Mouse (Mus musculus): ENCODE measurements around the gene Gm49711.

DNA sequence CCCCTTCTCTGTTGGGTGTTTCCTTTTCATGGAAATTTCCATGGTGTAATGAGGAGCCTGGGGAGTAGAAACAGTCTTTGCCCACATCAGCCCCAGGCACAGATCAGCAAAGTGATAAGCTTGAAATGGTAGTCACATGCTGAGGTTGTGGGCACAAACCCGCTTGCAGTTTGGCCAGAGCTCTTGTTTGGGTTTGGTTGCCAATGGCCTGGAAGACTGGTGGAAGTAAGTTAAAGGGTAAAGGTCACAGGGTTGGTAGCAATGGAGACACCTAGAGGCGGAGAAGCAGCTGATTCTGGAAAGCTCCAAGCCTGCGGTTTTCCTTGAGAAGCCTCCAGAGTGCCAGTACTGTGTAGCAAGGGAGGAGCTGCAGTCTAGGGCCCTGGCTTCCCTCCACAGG lies 47.5 kb downstream of the Gm49711 start:
- no peak for TF ChIP-seq HCFC1 (IDR thresholded peaks at IDR 0.05; ENCODE audit: borderline replicate concordance, insufficient read depth, low read length)
- TF ChIP-seq ZNF384 (IDR thresholded peaks at IDR 0.05; ENCODE audit: low read depth, low read length) = no peak
- TF ChIP-seq MAFK (IDR thresholded peaks at IDR 0.05; ENCODE audit: insufficient read depth, low read depth, low read length) = no peak
- TF ChIP-seq ZC3H11A (IDR thresholded peaks at IDR 0.05; ENCODE audit: borderline replicate concordance, low read depth, low read length) = no peak
- TF ChIP-seq CHD2 (IDR thresholded peaks at IDR 0.05; ENCODE audit: low read depth, low read length) = no peak
